Mouse (Mus musculus): ENCODE data around the gene Otulin. TPM values are rescaled to one million over a fixed set of nuclear protein-coding genes. Genes with fewer than 3 reads are reported as not detected.

Otulin gene
- polyA plus RNA-seq, 1 experiment from 2014 or later: 32.2 TPM

- WGBS: 88% methylated on average over 8 of the region's 8 CpGs
These were observed 59.3 kb downstream of the Otulin start for GRCm38 (mm10) chr15:27571179-27571578.

GRCm38 (mm10) chr15:27570385-27570784 lies 60.1 kb downstream of the Otulin start:
- WGBS: 91% methylated on average over 4 of the region's 4 CpGs
- Histone ChIP-seq H3K36me3 (peaks cover 9% of the 10 kb centered on the region; the same call in 1 of the 2 replicates), H3K4me3 (replicated peaks) (no peak overlapping the region), H3K4me1 (no peaks in the 10 kb centered on the region), H3K9ac (no peak overlapping the region), H3K27ac (no peak overlapping the region), H3K4me2 (no peak overlapping the region), H3K9me3 (replicated peaks) (no peaks in the 10 kb centered on the region), H3K27me3 (no peaks in the 10 kb centered on the region)
- no peak for ATAC-seq (replicated peaks; ENCODE audit: low FRiP score)

More at GRCm38 (mm10) chr15:27571179-27571578, 59.3 kb downstream of the Otulin start:
- Histone ChIP-seq H3K4me3 (replicated peaks) (no peak overlapping the region), H3K27ac (no peak overlapping the region), H3K4me2 (no peak overlapping the region), H3K9ac (no peak overlapping the region), H3K36me3 (peaks cover 2% of the 10 kb centered on the region; the same call in 1 of the 2 replicates), H3K27me3 (no peaks in the 10 kb centered on the region), H3K9me3 (replicated peaks) (no peaks in the 10 kb centered on the region), H3K4me1 (no peaks in the 10 kb centered on the region)
- ATAC-seq (replicated peaks; ENCODE audit: low FRiP score): no peak

- Histone ChIP-seq H3K4me2 (no peak overlapping the region), H3K4me1 (no peaks in the 10 kb centered on the region), H3K36me3 (peaks cover 10% of the 10 kb centered on the region; the same call in 1 of the 2 replicates), H3K4me3 (replicated peaks) (no peak overlapping the region), H3K27ac (no peak overlapping the region), H3K9ac (no peak overlapping the region), H3K9me3 (replicated peaks) (no peaks in the 10 kb centered on the region), H3K27me3 (no peaks in the 10 kb centered on the region)
- no peak for ATAC-seq (replicated peaks; ENCODE audit: low FRiP score)
- 84% methylated on average over 2 of the region's 2 CpGs for WGBS
These were observed 60.6 kb downstream of the Otulin start for GRCm38 (mm10) chr15:27569924-27570323.

GRCm38 (mm10) chr15:27568371-27568770 lies 62.1 kb downstream of the Otulin start:
- Histone ChIP-seq H3K4me2 (no peak overlapping the region), H3K9ac (no peak overlapping the region), H3K4me1 (no peaks in the 10 kb centered on the region), H3K4me3 (replicated peaks) (no peak overlapping the region), H3K27ac (no peak overlapping the region), H3K36me3 (peaks cover 10% of the 10 kb centered on the region; the same call in 1 of the 2 replicates), H3K9me3 (replicated peaks) (no peaks in the 10 kb centered on the region), H3K27me3 (no peaks in the 10 kb centered on the region)
- no peak for ATAC-seq (replicated peaks; ENCODE audit: low FRiP score)
- WGBS: 87% methylated on average over 6 of the region's 6 CpGs

GRCm38 (mm10) chr15:27567356-27567755 lies 63.1 kb downstream of the Otulin start:
- no peak for ATAC-seq (replicated peaks; ENCODE audit: low FRiP score)
- no peaks in the 10 kb centered on the region for H3K27me3 ChIP-seq
- H3K4me1 ChIP-seq: no peaks in the 10 kb centered on the region
- H3K4me3 ChIP-seq (replicated peaks): no peak overlapping the region
- no peaks in the 10 kb centered on the region for H3K9me3 ChIP-seq (replicated peaks)
- no peak overlapping the region for H3K4me2 ChIP-seq
- peaks cover 10% of the 10 kb centered on the region; the same call in 1 of the 2 replicates for H3K36me3 ChIP-seq
- 87% methylated on average over 16 of the region's 16 CpGs for WGBS
- H3K9ac ChIP-seq: no peak overlapping the region
- H3K27ac ChIP-seq: no peak overlapping the region

- Histone ChIP-seq H3K4me1 (peaks cover 3% of the 10 kb centered on the region; the same call in 1 of the 2 replicates), H3K4me3 (replicated peaks) (no peak overlapping the region), H3K9me3 (replicated peaks) (no peaks in the 10 kb centered on the region), H3K27ac (no peak overlapping the region), H3K4me2 (no peak overlapping the region), H3K36me3 (0 out of 2 replicates have a peak, but pooled peaks cover 10% of the 10 kb centered on the region), H3K27me3 (no peaks in the 10 kb centered on the region), H3K9ac (no peak overlapping the region)
- no peak for ATAC-seq (replicated peaks; ENCODE audit: low FRiP score)
- 84% methylated on average over 10 of the region's 10 CpGs for WGBS
These were observed 64.8 kb downstream of the Otulin start for GRCm38 (mm10) chr15:27565626-27566185.

GRCm38 (mm10) chr15:27564106-27565100 lies 66.1 kb downstream of the Otulin start:
- Histone ChIP-seq H3K36me3 (0 out of 2 replicates have a peak, but pooled peaks cover 10% of the 10 kb centered on the region), H3K9me3 (replicated peaks) (no peaks in the 10 kb centered on the region), H3K9ac (no peak overlapping the region), H3K27me3 (no peaks in the 10 kb centered on the region), H3K4me3 (replicated peaks) (no peak overlapping the region), H3K4me2 (no peak overlapping the region), H3K27ac (no peak overlapping the region), H3K4me1 (peaks cover 3% of the 10 kb centered on the region; the same call in 1 of the 2 replicates)
- no peak for ATAC-seq (replicated peaks; ENCODE audit: low FRiP score)
- WGBS: 91% methylated on average over 14 of the region's 14 CpGs

- Histone ChIP-seq H3K27ac (no peak overlapping the region), H3K9ac (no peak overlapping the region)
- 71% methylated on average over 11 of the region's 11 CpGs for WGBS
These were observed 70.2 kb downstream of the Otulin start for GRCm38 (mm10) chr15:27560315-27560714.

GRCm38 (mm10) chr15:27558456-27559147 lies 71.9 kb downstream of the Otulin start:
- Histone ChIP-seq H3K9ac (no peak overlapping the region), H3K4me3 (replicated peaks) (no peak overlapping the region), H3K27me3 (no peaks in the 10 kb centered on the region), H3K36me3 (no peaks in the 10 kb centered on the region), H3K4me1 (peaks cover 8% of the 10 kb centered on the region), H3K27ac (no peak overlapping the region), H3K9me3 (replicated peaks) (no peaks in the 10 kb centered on the region), H3K4me2 (no peak overlapping the region)
- ATAC-seq (replicated peaks; ENCODE audit: low FRiP score): no peak
- WGBS: 49% methylated on average over 16 of the region's 16 CpGs

More at GRCm38 (mm10) chr15:27560315-27560714, 70.2 kb downstream of the Otulin start:
- ATAC-seq (replicated peaks; ENCODE audit: low FRiP score): no peak
- Histone ChIP-seq H3K4me1 (peaks cover 8% of the 10 kb centered on the region), H3K36me3 (no peaks in the 10 kb centered on the region), H3K4me3 (replicated peaks) (no peak overlapping the region), H3K27me3 (no peaks in the 10 kb centered on the region), H3K4me2 (no peak overlapping the region), H3K9me3 (replicated peaks) (no peaks in the 10 kb centered on the region)

- Histone ChIP-seq H3K36me3 (no peaks in the 10 kb centered on the region), H3K4me3 (replicated peaks) (no peak overlapping the region), H3K9ac (no peak overlapping the region), H3K27me3 (no peaks in the 10 kb centered on the region), H3K4me1 (peaks cover 2% of the 10 kb centered on the region; the same call in 1 of the 2 replicates), H3K27ac (no peak overlapping the region), H3K9me3 (replicated peaks) (no peaks in the 10 kb centered on the region), H3K4me2 (no peak overlapping the region)
- WGBS: 88% methylated on average over 5 of the region's 5 CpGs
- ATAC-seq (replicated peaks; ENCODE audit: low FRiP score): no peak
These were observed 76.9 kb downstream of the Otulin start for GRCm38 (mm10) chr15:27553554-27553953.

GRCm38 (mm10) chr15:27552129-27552700 lies 78.3 kb downstream of the Otulin start:
- H3K9ac ChIP-seq: no peak overlapping the region
- no peak overlapping the region for H3K4me3 ChIP-seq (replicated peaks)
- no peak for ATAC-seq (replicated peaks; ENCODE audit: low FRiP score)
- no peaks in the 10 kb centered on the region for H3K9me3 ChIP-seq (replicated peaks)
- H3K36me3 ChIP-seq: no peaks in the 10 kb centered on the region
- no peaks in the 10 kb centered on the region for H3K4me1 ChIP-seq
- H3K27ac ChIP-seq: no peak overlapping the region
- no peaks in the 10 kb centered on the region for H3K27me3 ChIP-seq
- H3K4me2 ChIP-seq: no peak overlapping the region
- WGBS: 82% methylated on average over 10 of the region's 10 CpGs
